Mouse (Mus musculus): Measurements from ENCODE around the gene Kmt5c.

Kmt5c gene

GRCm38 (mm10) chr7:4739544-4740275 lies at the start of gene Kmt5c:
Kmt5c (plus strand) TSS chr7:4740115.
- DNase-seq (ENCODE audit: low spot score in 2 of 2) = peak; percentile 100

DNA sequence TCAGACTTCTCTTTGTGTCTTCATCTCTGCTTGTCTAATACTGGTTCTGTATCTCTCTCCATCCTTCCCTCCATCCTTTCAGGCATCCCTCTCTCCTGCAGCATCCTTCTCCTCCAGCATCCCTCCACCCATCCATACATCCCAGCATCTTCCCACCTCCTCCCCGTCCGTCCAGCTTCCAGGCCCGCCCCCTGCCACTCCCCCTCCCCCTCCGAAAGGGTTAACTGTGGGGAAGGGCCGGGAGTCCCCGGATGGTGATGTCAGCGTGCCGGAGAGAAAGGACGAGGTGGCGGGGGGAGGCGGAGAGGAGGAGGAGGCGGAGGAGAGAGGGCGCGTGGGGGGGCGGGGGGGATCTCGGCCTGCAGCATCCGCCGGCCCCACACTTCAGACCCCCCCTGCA lies 49.5 kb upstream of the Kmt5c start, which contains the start of gene Brsk1:
Gene Brsk1 (plus strand): TSS at position 218 of the 400 bp plus-strand sequence.
- peak; percentile 42 to 84 for DNase-seq (ENCODE audit: low spot score in 2 of 2)

GRCm38 (mm10) chr7:4690951-4691653 lies 48.8 kb upstream of the Kmt5c start:
- no peak for DNase-seq (ENCODE audit: low spot score in 2 of 2)

- no peak for DNase-seq (ENCODE audit: low spot score in 2 of 2)
These were observed 46.9 kb upstream of the Kmt5c start for GRCm38 (mm10) chr7:4693004-4693403.

GRCm38 (mm10) chr7:4702334-4702733 lies 37.6 kb upstream of the Kmt5c start:
- no peak for DNase-seq (ENCODE audit: low spot score in 2 of 2)

GRCm38 (mm10) chr7:4703195-4703594 lies 36.7 kb upstream of the Kmt5c start:
- DNase-seq (ENCODE audit: low spot score in 2 of 2) = no peak

DNA sequence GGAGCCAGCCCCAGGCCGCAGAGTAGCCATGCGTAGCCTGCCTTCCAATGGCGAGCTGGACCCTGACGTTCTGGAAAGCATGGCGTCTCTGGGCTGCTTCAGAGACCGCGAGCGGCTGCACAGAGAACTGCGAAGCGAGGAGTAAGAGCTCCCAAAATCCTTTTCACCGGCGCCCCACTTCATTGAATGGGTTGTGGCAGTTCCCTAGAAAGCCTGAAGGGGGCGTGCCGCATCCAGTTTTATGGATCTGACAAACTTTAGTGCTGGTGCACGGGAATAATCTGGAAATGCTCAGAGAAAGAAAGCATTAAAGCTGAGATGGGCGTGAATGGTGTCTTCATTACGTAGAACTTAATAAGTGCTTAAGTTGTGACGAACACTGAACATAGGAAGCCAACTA lies 34.8 kb upstream of the Kmt5c start:
- no peak for DNase-seq (ENCODE audit: low spot score in 2 of 2)

- DNase-seq (ENCODE audit: low spot score in 2 of 2) = no peak
These were observed 27.3 kb upstream of the Kmt5c start for GRCm38 (mm10) chr7:4712594-4712993.

DNA sequence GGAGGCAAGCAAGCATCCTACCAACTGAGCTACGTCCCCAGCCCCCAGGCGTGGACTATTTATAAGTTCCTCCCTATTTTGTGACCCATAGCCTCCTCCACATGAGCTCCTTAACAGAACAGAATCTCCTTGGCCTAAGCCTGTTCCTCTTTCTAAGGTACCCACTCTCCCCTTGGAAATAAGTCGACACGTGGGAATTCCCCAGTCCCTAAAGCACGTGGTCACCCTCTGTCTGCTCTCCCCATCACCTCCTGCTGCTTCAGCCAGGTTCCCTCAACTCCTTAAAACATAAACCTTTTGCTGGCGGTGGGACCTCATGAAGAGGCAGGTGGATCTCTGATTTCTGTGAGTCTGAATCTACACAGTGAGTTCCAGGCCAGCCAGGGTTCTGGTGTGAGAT lies 23.0 kb upstream of the Kmt5c start:
- no peak for DNase-seq (ENCODE audit: low spot score in 2 of 2)

DNA sequence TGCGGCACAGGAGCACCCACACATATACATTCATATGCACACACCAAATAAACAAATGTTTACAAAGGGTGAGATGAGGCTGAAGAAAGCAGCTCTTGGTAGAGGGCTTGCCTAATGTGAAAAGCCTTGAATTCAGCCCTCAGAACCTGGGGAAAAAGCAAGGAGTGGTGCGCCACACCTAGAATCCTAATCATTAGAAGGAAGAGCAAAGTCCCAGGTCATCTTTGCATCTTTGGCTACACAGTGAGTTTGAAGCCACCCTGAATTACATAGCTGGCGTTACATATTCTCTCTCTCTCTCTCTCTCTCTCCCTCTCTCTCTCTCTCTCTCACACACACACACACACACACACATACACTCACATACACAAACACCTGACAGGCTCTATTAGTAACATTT lies 20.6 kb upstream of the Kmt5c start:
- no peak for DNase-seq (ENCODE audit: low spot score in 2 of 2)

DNA sequence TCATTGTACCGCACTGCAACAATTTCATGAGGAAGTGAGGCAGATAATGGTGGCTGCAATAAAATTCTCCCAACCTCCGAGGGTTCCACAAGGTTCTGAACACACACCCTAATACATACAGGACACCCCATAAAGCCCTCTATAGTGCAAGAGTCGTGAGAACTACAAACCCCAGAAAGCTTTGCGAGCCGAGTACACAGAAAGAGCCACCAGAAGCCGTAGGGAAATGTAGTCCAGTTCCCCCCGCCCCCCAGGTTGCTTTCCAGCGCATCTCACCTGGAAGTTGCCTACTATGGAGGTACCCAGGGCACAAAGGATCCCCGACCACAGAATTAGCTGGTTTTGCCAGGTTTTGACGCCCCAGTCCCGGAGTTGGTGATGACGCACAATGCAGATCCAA lies 16.4 kb upstream of the Kmt5c start:
- DNase-seq (ENCODE audit: low spot score in 2 of 2) = peak in 1 of 2 experiments; percentile 63

DNA sequence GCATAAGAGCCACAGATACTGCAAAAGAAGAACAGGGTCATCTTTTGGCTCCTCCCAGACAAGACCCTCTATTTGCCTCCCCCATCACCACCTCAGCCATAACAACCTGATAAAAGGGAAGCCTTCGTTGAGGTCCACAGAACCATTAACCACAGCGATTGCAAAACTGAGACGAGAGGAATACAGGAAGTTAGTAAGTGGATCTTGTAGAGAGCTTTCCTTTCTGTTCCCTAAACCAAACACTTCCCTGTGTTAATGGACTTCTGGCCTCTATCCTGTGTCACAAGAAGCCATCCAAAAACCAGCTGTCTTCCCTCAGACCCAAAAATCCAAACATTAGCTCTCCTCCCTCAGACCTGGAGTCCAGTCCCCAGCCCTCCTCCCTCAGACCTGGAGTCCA lies 15.6 kb upstream of the Kmt5c start:
- no peak for DNase-seq (ENCODE audit: low spot score in 2 of 2)

DNA sequence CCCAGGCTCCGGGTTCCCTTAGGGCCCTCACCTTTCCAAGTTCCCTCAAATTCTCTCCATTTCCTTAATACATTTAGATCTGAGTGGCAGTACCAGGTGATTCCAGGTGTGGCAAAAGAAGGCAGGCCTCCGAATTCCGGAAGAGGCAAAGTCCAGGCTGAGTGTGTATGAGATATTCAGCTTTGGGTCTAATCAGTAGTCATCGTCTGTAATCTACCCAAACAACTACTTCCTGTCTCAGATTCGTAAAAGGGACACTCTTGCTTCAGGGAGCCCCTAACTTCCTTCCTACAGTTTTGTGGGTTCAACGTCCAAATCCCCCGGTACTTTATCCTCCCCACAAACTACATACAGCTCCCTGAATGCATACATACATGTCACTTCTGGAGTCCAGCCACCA lies 14.7 kb upstream of the Kmt5c start, which contains the start of gene Tmem150b:
Gene Tmem150b (minus strand): TSS at position 81 of the 400 bp plus-strand sequence.
- no peak for DNase-seq (ENCODE audit: low spot score in 2 of 2)

DNA sequence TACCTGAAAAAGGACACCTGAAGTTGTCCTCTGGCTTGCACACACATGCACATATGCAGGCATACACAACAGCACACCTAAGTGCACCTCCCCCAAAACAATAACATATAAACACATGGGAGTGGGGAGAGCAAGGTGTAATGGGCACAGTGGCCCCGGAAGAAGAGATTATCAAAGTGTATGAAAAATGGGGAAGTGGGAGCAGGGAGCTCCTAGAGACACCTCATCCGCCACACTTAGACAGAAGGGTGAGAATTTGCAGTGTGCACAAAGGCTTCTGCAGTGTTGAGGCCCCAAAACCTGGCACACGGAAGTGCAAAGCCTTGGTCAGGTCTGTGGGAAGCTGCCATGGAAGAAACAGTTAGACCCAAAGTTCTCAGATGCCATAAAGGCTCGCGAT lies 8.8 kb upstream of the Kmt5c start:
- DNase-seq (ENCODE audit: low spot score in 2 of 2) = no peak

- DNase-seq (ENCODE audit: low spot score in 2 of 2) = no peak
These were observed 6.9 kb upstream of the Kmt5c start for GRCm38 (mm10) chr7:4732968-4733392.

DNA sequence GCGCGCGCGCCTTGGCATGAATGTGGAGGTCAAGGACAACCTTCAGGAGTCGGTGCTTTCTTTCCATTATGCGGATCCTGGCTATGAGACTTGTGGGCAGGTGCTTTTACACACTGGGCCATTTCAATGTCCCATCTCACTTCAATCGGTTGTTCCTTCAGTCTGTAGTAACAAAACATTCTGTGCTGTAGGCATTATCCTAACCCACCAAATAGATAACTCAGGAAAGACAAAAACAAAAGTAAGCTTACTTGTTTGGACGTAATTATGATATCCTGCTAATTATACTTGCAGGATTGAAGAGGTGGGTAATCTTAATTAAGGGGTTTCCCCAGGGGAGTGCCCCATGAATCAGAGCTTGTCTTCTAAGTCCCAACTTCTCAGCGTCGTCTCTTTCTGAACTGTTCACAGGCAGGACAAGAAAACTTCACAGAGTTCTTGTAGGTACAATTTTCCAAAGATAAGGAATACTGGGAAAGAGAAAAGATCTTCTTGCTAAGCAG lies 823 bp upstream of the Kmt5c start:
- no peak for DNase-seq (ENCODE audit: low spot score in 2 of 2)

DNA sequence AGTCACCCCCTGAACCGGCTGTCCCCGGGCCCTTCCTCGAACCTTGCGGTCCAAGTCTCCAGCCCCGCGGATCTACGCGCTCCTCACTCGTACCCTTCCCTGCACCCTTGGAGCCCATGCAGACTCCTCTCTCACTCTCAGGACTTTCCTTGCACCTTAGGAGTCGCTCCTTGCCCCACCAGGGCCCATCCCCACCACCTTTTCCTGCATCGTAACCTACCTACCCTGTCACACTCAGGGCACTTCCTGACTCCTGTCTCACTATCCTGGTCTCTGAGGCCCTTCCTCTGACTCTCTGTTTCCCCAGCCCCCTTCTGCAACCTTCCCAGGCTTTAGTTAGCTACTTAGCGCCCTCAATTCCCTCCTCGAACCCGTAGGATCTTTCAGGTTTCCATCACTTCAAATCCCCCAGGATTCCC lies 403 bp downstream of the Kmt5c start:
- peak in 1 of 2 experiments; percentile 39 for DNase-seq (ENCODE audit: low spot score in 2 of 2)

DNA sequence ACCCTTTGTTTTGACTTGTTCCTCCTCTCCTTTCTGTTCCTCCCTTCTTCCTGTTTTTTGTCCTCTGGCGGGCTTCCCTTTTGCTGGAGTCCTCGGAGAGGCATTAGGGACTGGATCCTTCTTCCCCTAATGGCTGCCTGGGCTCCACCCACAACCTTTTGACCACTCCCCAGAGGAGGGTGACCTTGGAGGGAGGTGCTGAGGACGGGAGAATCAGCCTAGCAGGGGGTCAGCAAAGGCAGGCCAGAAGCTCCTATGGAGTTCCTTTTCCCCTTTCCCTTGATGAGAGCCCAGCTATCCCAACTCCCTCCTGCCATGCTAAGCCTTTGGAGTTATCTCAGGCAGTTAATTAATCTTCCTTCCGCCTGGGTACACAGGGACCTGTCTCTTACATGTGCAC lies 1.2 kb downstream of the Kmt5c start:
- DNase-seq (ENCODE audit: low spot score in 2 of 2) = no peak

- no peak for DNase-seq (ENCODE audit: low spot score in 2 of 2)
These were observed 2.0 kb downstream of the Kmt5c start for GRCm38 (mm10) chr7:4741672-4742481.

DNA sequence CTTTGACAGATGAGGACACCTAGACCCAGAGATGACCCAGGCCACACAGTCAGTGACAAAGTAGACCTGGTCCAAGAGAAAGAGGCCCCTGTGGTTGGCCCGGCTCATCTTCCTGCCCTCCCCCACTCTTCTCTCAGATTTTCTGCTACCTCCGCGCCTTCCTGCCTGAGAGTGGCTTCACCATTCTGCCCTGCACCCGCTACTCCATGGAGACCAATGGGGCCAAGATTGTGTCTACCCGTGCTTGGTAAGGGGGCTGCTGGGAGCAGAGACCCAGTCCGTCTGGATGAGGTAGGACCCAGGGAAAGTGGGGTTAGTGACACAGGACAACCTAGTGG lies 2.5 kb downstream of the Kmt5c start:
- no peak for DNase-seq (ENCODE audit: low spot score in 2 of 2)

- DNase-seq (ENCODE audit: low spot score in 2 of 2) = no peak
These were observed 3.4 kb downstream of the Kmt5c start for GRCm38 (mm10) chr7:4743354-4743753.

- no peak for DNase-seq (ENCODE audit: low spot score in 2 of 2)
These were observed 5.0 kb downstream of the Kmt5c start for GRCm38 (mm10) chr7:4744886-4745285.

All from left cerebral cortex, adult 9 months (tissue).